Mouse (Mus musculus): ENCODE results near the gene Plcxd1. TPM values are rescaled to one million over a fixed set of nuclear protein-coding genes. Genes with fewer than 3 reads are reported as not detected.
A peak's percentile ranks its signal among the peaks of the same experiment; 100 is the strongest.
"Not testable (repeated sequence)": the region's sequence is repeated elsewhere in the genome, so short reads cannot be mapped to it uniquely, and the experiment has no call there.

The Plcxd1 gene
- total and polyA plus RNA-seq, 3 experiments = 0.02 to 0.10 (median 0.09) TPM

DNA sequence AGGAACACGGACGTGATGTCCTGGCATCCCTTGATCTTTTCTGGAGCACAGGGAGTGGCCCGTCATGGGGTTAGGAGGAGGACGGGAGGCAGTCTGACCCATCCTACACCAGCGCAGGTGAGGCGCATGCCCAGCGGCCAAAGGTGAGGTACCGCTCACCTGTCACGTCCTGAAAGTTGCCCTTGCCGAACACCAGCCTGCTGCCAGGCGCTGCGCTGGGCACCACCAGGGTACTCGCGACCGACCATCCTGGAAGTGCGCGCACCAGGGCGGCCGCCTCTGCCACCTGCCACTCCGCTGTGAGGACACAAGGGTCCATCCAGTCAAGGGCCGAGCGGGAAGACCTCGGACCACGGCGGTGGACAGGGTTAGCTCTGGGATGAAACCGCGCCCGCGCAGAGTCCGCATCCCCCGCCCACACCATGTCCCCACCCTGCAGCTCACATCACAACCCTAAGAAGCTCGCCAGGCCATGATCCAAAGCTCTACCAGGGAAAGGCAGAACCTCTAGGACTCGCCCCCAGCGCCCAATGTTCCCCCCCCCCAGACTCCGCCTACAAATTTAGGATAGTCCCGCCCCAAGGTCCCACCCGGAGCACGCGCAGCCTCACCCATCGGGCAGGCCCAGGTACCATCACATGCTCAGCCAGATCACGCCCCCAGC, 7.3 kb downstream of the Plcxd1 start:
- no peak for DNase-seq

DNA sequence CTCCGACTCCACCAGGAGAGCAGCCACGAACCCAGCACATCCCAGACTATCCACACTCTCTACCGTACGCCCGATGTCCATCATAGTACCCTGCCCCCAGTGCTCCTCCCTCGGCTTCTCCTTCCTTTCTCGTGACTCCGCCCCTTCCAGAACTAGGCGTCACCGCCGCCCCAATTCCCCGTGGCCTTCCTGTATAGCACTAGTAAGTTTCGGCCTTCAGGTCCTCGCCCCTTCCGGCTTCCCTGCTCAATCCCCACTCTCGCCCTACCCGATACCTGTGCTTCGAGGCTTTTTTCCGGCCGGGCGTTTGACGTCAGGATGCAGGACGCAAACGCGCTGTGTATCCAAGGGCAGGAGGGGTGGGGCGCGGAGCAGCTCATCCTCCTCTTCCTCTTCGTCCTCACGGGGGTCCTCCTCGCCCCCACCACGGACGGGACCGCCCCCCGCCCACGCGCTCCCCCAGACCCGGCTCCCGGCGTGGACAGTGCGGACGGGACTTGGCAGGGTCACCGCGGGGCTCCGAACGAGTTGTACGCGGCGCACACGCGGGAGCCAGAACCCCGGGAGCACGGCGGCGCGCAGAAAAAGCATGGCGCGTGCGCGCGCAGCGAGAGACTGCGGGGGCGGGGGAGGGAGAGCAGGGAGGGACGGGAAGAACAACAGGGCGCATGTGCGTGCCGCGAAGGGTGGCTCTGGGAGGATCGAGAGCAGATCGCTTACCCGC, 8.0 kb downstream of the Plcxd1 start, which contains the start of gene Gtpbp6:
Gene Gtpbp6 (minus strand): TSS at position 617 of the 724 bp plus-strand sequence.
- DNase-seq = peak; percentile 97

DNA sequence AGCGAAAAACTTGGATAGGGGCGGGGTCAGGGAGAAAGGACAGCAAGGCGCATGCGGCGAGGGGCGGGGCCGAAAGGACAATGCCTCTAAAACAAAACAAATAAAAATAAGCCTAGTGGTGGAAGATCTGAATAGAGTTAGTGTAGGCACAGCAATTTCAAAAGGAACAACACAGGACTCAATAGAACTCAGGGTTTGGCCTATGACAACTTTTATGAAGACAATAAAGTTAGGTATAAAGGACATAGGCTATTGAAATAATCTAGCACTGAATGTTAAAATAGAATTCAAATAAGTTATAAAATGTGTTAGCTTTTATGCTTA, 8.5 kb downstream of the Plcxd1 start:
- DNase-seq = no peak

DNA sequence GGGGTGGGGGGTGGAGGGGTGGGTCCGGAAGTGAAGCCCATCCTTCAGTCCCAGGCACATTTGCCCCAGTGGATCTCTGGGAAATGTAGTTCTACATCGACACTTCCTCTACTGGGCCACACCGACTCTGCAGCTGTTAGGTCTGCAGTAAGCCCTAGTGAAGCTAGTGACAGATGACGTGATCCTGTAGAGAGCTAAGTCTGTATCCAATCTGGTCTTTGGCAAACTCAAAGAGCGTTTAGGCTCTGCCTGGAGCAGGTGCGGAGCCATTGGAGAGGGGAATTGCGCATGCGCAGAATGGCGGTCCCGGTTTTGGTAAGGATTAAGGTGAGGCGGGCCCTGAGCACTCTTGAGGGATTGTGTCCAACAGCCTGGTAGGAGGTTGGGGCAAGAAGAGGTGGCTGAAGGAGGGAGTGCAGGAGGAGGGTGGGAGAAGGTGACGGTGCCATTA, 10.2 kb downstream of the Plcxd1 start, which contains the start of gene Zfp605:
Gene Zfp605 (plus strand): TSS at position 102 of the 451 bp plus-strand sequence.
- peak; percentile 91 for DNase-seq

DNA sequence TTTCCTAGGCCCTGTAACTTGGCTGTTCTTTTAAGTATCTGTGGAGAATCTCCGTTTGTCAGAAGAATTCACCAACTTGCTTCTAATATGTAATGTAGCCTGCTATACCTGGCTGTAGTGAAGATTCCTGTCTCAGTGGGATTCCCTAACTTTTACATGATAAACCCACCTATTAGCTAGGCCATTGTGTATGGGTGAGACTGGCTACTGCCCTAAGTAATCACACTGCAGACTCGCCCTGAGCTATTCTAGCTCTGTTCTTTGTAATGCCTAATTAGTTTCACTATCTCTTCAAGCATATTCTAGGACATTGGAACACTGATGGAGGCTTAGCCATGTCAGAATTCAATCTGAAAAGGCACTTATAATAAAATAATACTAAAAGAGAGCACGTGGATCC, 22.6 kb downstream of the Plcxd1 start:
- not testable (repeated sequence) for DNase-seq

DNA sequence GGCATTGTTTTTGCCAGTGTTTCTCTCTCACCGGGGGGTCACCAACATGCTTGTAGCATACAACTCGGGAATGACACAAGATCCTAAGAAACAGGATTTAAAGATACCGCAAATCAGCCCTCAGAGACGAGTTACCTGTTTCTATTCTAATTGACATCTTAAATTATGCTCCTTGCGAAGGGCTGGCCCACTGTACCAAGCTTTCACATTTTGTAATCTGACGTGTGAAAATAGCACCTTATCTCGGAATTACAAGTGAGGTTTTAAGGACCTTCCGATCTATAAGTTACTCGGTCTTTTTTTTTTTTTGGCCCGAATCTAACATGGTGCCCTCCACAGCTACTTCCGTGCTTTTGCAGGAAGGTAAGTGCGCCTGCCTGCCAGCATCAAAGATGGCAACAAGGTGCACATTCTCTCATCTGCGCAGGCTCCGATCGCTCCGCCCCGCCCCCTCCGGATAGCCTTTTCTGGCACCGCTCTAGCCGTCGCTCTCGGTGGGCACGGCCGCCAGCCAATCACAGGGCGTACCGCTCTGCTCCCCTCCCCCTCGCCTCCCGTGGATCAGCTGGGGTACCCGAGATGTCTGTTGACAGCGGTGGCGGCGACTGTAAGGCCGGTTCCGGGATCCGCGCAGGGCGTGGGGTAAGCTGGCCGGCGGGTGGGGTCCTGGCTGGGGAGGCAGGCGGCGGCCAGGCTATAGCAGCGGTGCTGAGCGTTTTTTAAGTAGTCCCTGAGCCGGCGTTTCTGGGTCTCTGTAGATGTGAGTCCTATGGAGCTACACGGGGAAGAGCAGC, 35.7 kb downstream of the Plcxd1 start, which contains the start of gene Chfr:
Gene Chfr (plus strand): TSS at position 550 of the 794 bp plus-strand sequence.
- peak; percentile 99 for DNase-seq

- DNase-seq = no peak
Observed at GRCm38 (mm10) chr5:110136087-110136464, 36.3 kb downstream of the Plcxd1 start.

- DNase-seq = no peak
Observed at GRCm38 (mm10) chr5:110137816-110138215, 38.0 kb downstream of the Plcxd1 start.

GRCm38 (mm10) chr5:110139325-110139724, 39.6 kb downstream of the Plcxd1 start:
- no peak for DNase-seq

GRCm38 (mm10) chr5:110140424-110140823, 40.7 kb downstream of the Plcxd1 start:
- DNase-seq = no peak

- DNase-seq = peak; percentile 73
Observed at GRCm38 (mm10) chr5:110142309-110142708, 42.5 kb downstream of the Plcxd1 start.

GRCm38 (mm10) chr5:110143007-110143406, 43.2 kb downstream of the Plcxd1 start:
- DNase-seq = peak; percentile 19

Other genes with a start within 250 kb of the Plcxd1 start
- gene Gm15446, start 176.6 kb upstream of the Plcxd1 start, total RNA-seq (2021) = 10 to 100 TPM in 1 of 2 experiments, 1 to 10 TPM in 1; 8.7 to 12.2 TPM
- 0.47 and 0.68 TPM in 2 replicates for gene Gm15446, start 176.6 kb upstream of the Plcxd1 start, polyA plus RNA-seq (2012; rRNA removed)
- 10 to 100 TPM; 19.6 to 20.2 TPM for gene Zfp932, start 103.4 kb upstream of the Plcxd1 start, total RNA-seq (2021)
- gene Zfp932, start 103.4 kb upstream of the Plcxd1 start, polyA plus RNA-seq (2012; rRNA removed) = 0.94 and 1.0 TPM in 2 replicates
- 1 to 10 TPM; 4.8 to 9.2 TPM for gene Gm17655, start 27.5 kb upstream of the Plcxd1 start, total RNA-seq (2021)
- gene Gm17655, start 27.5 kb upstream of the Plcxd1 start, polyA plus RNA-seq (2012; rRNA removed) = not detected in 2 replicates
- gene Gm35315, start 5.5 kb upstream of the Plcxd1 start, total RNA-seq (2021) = under 1 TPM; 0.14 to 0.66 TPM
- gene Gm35315, start 5.5 kb upstream of the Plcxd1 start, polyA plus RNA-seq (2012; rRNA removed) = not detected in 2 replicates
- 10 to 100 TPM; 57.4 to 61.6 TPM for gene Gtpbp6, start 8.2 kb downstream of the Plcxd1 start, total RNA-seq (2021)
- 115 and 125 TPM in 2 replicates for gene Gtpbp6, start 8.2 kb downstream of the Plcxd1 start, polyA plus RNA-seq (2012; rRNA removed)
- gene Zfp605, start 10.1 kb downstream of the Plcxd1 start, total RNA-seq (2021) = 1 to 10 TPM; 5.7 to 6.5 TPM
- gene Zfp605, start 10.1 kb downstream of the Plcxd1 start, polyA plus RNA-seq (2012; rRNA removed) = 0.04 TPM in 2 replicates
- 10 to 100 TPM; 21.5 to 30.0 TPM for gene Chfr, start 35.9 kb downstream of the Plcxd1 start, total RNA-seq (2021)
- 55.5 and 55.8 TPM in 2 replicates for gene Chfr, start 35.9 kb downstream of the Plcxd1 start, polyA plus RNA-seq (2012; rRNA removed)
- gene Golga3, start 76.7 kb downstream of the Plcxd1 start, total RNA-seq (2021) = 10 to 100 TPM; 34.4 to 37.0 TPM
- 4.5 and 6.1 TPM in 2 replicates for gene Golga3, start 76.7 kb downstream of the Plcxd1 start, polyA plus RNA-seq (2012; rRNA removed)
- gene Ankle2, start 131.0 kb downstream of the Plcxd1 start, total RNA-seq (2021) = 10 to 100 TPM; 39.3 to 46.5 TPM
- gene Ankle2, start 131.0 kb downstream of the Plcxd1 start, polyA plus RNA-seq (2012; rRNA removed) = 7.5 and 8.7 TPM in 2 replicates
- 10 to 100 TPM; 46.6 to 58.5 TPM for gene Pgam5, start 169.9 kb downstream of the Plcxd1 start, total RNA-seq (2021)
- gene Pgam5, start 169.9 kb downstream of the Plcxd1 start, polyA plus RNA-seq (2012; rRNA removed) = 23.5 and 25.7 TPM in 2 replicates
- 10 to 100 TPM; 12.2 to 19.2 TPM for gene Pxmp2, start 186.2 kb downstream of the Plcxd1 start, total RNA-seq (2021)
- gene Pxmp2, start 186.2 kb downstream of the Plcxd1 start, polyA plus RNA-seq (2012; rRNA removed) = 10.4 and 18.1 TPM in 2 replicates
- 1 to 10 TPM; 1.5 to 1.6 TPM for gene Pole, start 186.3 kb downstream of the Plcxd1 start, total RNA-seq (2021)
- gene Pole, start 186.3 kb downstream of the Plcxd1 start, polyA plus RNA-seq (2012; rRNA removed) = 1.1 and 1.2 TPM in 2 replicates
- gene P2rx2, start 243.2 kb downstream of the Plcxd1 start, total RNA-seq (2021) = under 1 TPM; 0.23 to 0.38 TPM
- 0.18 and 0.58 TPM in 2 replicates for gene P2rx2, start 243.2 kb downstream of the Plcxd1 start, polyA plus RNA-seq (2012; rRNA removed)
- not detected for gene Lrcol1, start 244.8 kb downstream of the Plcxd1 start, total RNA-seq (2021)
- not detected in 2 replicates for gene Lrcol1, start 244.8 kb downstream of the Plcxd1 start, polyA plus RNA-seq (2012; rRNA removed)